Comparison of ENCODE assay signal across 20 mouse cellular contexts in genomic region chr6:134976628-134977027, GRCm38 (mm10). TPM values are rescaled to one million over a fixed set of nuclear protein-coding genes. Genes with fewer than 3 reads are reported as not detected.
DNase-seq lines count a peak whose midpoint lies in the region; ATAC-seq and TF ChIP-seq lines count a peak whose summit lies in the region.
"Had no signal": no experiment of that assay in that cellular context is flagged by ENCODE, and none has a peak within 500 bp of the region (broad histone marks: within the 10 kb centered on the region; RNA-seq: fewer than 3 reads in every experiment).

No protein-coding gene starts in this region.

- no peak for TF ChIP-seq POLR2A in brain, embryonic 14.5 days (IDR thresholded peaks at IDR 0.05; ENCODE audit: borderline replicate concordance, extremely low read depth, insufficient read depth, insufficient read length, poor library complexity, severe bottlenecking)

- no peaks in the 10 kb centered on the region for H3K27me3 ChIP-seq in forebrain, postnatal 0 days (ENCODE audit: insufficient read depth, low read length)
- no peaks in the 10 kb centered on the region for H3K27me3 ChIP-seq in intestine, embryonic 16.5 days (replicated peaks; ENCODE audit: control insufficient read depth, insufficient read depth, low read length)
- H3K27me3 ChIP-seq: embryonic facial prominence, embryonic 15.5 days; kidney, embryonic 15.5 days had no signal

- ATAC-seq in forebrain, postnatal 0 days: peak; percentile 48
- ATAC-seq in intestine, embryonic 16.5 days: no peak
- ATAC-seq: hindbrain, embryonic 16.5 days; intestine, postnatal 0 days had no signal

- H3K9me3 ChIP-seq in forebrain, postnatal 0 days (ENCODE audit: low read length): no peaks in the 10 kb centered on the region
- no peaks in the 10 kb centered on the region for H3K9me3 ChIP-seq in intestine, embryonic 16.5 days (ENCODE audit: control insufficient read depth, low read length)
- H3K9me3 ChIP-seq: embryonic facial prominence, embryonic 15.5 days; kidney, embryonic 15.5 days; midbrain, embryonic 10.5 days had no signal

- no peak overlapping the region for H3K4me3 ChIP-seq in forebrain, postnatal 0 days (ENCODE audit: low read depth, low read length)
- no peak overlapping the region for H3K4me3 ChIP-seq in intestine, embryonic 16.5 days (ENCODE audit: low read length)
- H3K4me3 ChIP-seq: embryonic facial prominence, embryonic 15.5 days; kidney, embryonic 15.5 days; midbrain, embryonic 10.5 days had no signal

- H3K36me3 ChIP-seq in forebrain, postnatal 0 days (ENCODE audit: insufficient read depth): no peaks in the 10 kb centered on the region
- H3K36me3 ChIP-seq in intestine, embryonic 16.5 days (ENCODE audit: control insufficient read depth, insufficient read depth, low read length): no peaks in the 10 kb centered on the region
- H3K36me3 ChIP-seq: embryonic facial prominence, embryonic 15.5 days; kidney, embryonic 15.5 days; midbrain, embryonic 10.5 days had no signal

- 20% methylated on average over 6 of the region's 6 CpGs for WGBS in forebrain, postnatal 0 days
- WGBS in intestine, embryonic 16.5 days: 31% methylated on average over 6 of the region's 6 CpGs

- H3K4me2 ChIP-seq in forebrain, postnatal 0 days (ENCODE audit: low read depth): no peak overlapping the region
- no peak overlapping the region for H3K4me2 ChIP-seq in intestine, embryonic 16.5 days (ENCODE audit: low read depth, low read length)
- H3K4me2 ChIP-seq: embryonic facial prominence, embryonic 15.5 days; kidney, embryonic 15.5 days had no signal

- peak; percentile 16 to 44 for DNase-seq in heart, adult 9 months (ENCODE audit: low spot score in 2 of 2)
- DNase-seq in heart, postnatal 25 days (ENCODE audit: low spot score): no peak
- peak; percentile 81 for DNase-seq in brain, embryonic 14.5 days (ENCODE audit: low read depth)
- DNase-seq in forebrain, postnatal 0 days: peak; percentile 33
- peak; percentile 30 for DNase-seq in lung, postnatal 36 days
- DNase-seq in kidney, postnatal 25 days: no peak
- DNase-seq: adrenal gland, postnatal 14 days; cerebellum, adult 18-20 months; cerebellum, postnatal 36 days; retina, postnatal 1 day; right cerebral cortex, postnatal 4 days; thymus, adult 2 months had no signal

- no peak overlapping the region for H3K9ac ChIP-seq in forebrain, postnatal 0 days
- no peak overlapping the region for H3K9ac ChIP-seq in intestine, embryonic 16.5 days (ENCODE audit: low read depth, low read length)
- H3K9ac ChIP-seq: embryonic facial prominence, embryonic 15.5 days; kidney, embryonic 15.5 days; liver, embryonic 14.5 days had no signal

- H3K4me1 ChIP-seq in forebrain, postnatal 0 days (ENCODE audit: insufficient read depth): no peaks in the 10 kb centered on the region; the same call in 1 of the 2 replicates
- H3K4me1 ChIP-seq in intestine, embryonic 16.5 days (ENCODE audit: control insufficient read depth, insufficient read depth, low read length): peaks cover 9% of the 10 kb centered on the region; the same call in 1 of the 2 replicates

- intact Hi-C loops in heart, postnatal 25 days (cut with DNase I): no loop called here

- TF ChIP-seq CTCF in brain, embryonic 14.5 days (IDR thresholded peaks at IDR 0.05; ENCODE audit: borderline replicate concordance, extremely low read depth, insufficient read depth, insufficient read length): no peak
- no peak for TF ChIP-seq CTCF in forebrain, postnatal 0 days (IDR thresholded peaks at IDR 0.05; ENCODE audit: low read depth)

- H3K27ac ChIP-seq in forebrain, postnatal 0 days (ENCODE audit: low read depth, low read length): no peak overlapping the region
- H3K27ac ChIP-seq in intestine, embryonic 16.5 days (ENCODE audit: low read length): no peak overlapping the region
- H3K27ac ChIP-seq: embryonic facial prominence, embryonic 15.5 days; kidney, embryonic 15.5 days; liver, embryonic 14.5 days; macrophage; midbrain, embryonic 10.5 days had no signal

RNA-seq across cellular contexts. Expression of gene Apold1, which starts 4.9 kb away (rescaled TPM):
- 1 to 10 TPM; 7.0 to 8.2 TPM for total RNA-seq in heart, postnatal 25 days (2021)
- polyA plus RNA-seq in brain, embryonic 14.5 days (2012; rRNA removed): 2.2 and 2.8 TPM in 2 replicates
- total RNA-seq in forebrain, postnatal 0 days (2014; rRNA removed): 8.7 TPM in 2 replicates
- 5.9 and 6.2 TPM in 2 replicates for polyA plus RNA-seq in forebrain, postnatal 0 days (2015; fragmentation: Nextera tagmentation; extraction: Ambion mirVana)
- polyA plus RNA-seq in intestine, embryonic 16.5 days (2015; fragmentation: Nextera tagmentation; extraction: Ambion mirVana): 2.8 and 3.5 TPM in 2 replicates

RNA-seq across cellular contexts. Expression of gene Ddx47, which starts 34.8 kb away (rescaled TPM):
- 10 to 100 TPM; 38.4 to 42.4 TPM for total RNA-seq in heart, postnatal 25 days (2021)
- 74.4 and 86.3 TPM in 2 replicates for polyA plus RNA-seq in brain, embryonic 14.5 days (2012; rRNA removed)
- 34.6 and 41.9 TPM in 2 replicates for total RNA-seq in forebrain, postnatal 0 days (2014; rRNA removed)
- 51.0 and 60.0 TPM in 2 replicates for polyA plus RNA-seq in forebrain, postnatal 0 days (2015; fragmentation: Nextera tagmentation; extraction: Ambion mirVana)
- 82.3 and 95.1 TPM in 2 replicates for polyA plus RNA-seq in intestine, embryonic 16.5 days (2015; fragmentation: Nextera tagmentation; extraction: Ambion mirVana)

RNA-seq across cellular contexts. Expression of gene Cdkn1b, which starts 56.4 kb away (rescaled TPM):
- total RNA-seq in heart, postnatal 25 days (2021): 10 to 100 TPM; 40.3 to 49.5 TPM
- polyA plus RNA-seq in brain, embryonic 14.5 days (2012; rRNA removed): 45.8 and 55.9 TPM in 2 replicates
- total RNA-seq in forebrain, postnatal 0 days (2014; rRNA removed): 89.0 and 102 TPM in 2 replicates
- 36.0 and 44.0 TPM in 2 replicates for polyA plus RNA-seq in forebrain, postnatal 0 days (2015; fragmentation: Nextera tagmentation; extraction: Ambion mirVana)
- polyA plus RNA-seq in intestine, embryonic 16.5 days (2015; fragmentation: Nextera tagmentation; extraction: Ambion mirVana): 10.6 and 12.4 TPM in 2 replicates

Comparison
In these comparisons a context has a peak if more than half of its experiments do, and no peak if none do; other contexts are left out.
1. DNase-seq: peak in heart, adult 9 months (2 of 2), brain, embryonic 14.5 days (single experiment), forebrain, postnatal 0 days (single experiment) and lung, postnatal 36 days (single experiment); none in heart, postnatal 25 days (single experiment) and kidney, postnatal 25 days (0 of 2).